In genomic region chr12:108365340-108365739, GRCm38 (mm10) we compare ENCODE assay signal across 8 mouse cellular contexts. TPM values are rescaled to one million over a fixed set of nuclear protein-coding genes. Genes with fewer than 3 reads are reported as not detected.
DNase-seq lines count a peak whose midpoint lies in the region; ATAC-seq and TF ChIP-seq lines count a peak whose summit lies in the region.

No protein-coding gene starts in this region.

- no peak overlapping the region for H3K4me3 ChIP-seq in left cerebral cortex, adult 2 months

- peak; percentile 29 for TF ChIP-seq CTCF in left cerebral cortex, adult 2 months (IDR thresholded peaks at IDR 0.05)

- H3K27ac ChIP-seq in left cerebral cortex, adult 2 months = no peak overlapping the region

- ATAC-seq in inflammation-experienced regulatory T-cells, adult 6 months = no peak

- intact Hi-C loops in left cerebral cortex, adult 2 months (cut with DNase I) = no loop called here
- intact Hi-C loops in left cerebral cortex, postnatal 25 days (cut with DNase I) = no loop called here

- no peak for DNase-seq in left cerebral cortex, adult 2 months (ENCODE audit: extremely low spot score in 1 of 2, low spot score in 2 of 2)
- no peak for DNase-seq in left cerebral cortex, postnatal 25 days (ENCODE audit: low spot score in 2 of 2)
- peak; percentile 56 for DNase-seq in embryo, embryonic 11 days
- peak; percentile 58 for DNase-seq in heart, adult 8-10 months (ENCODE audit: low spot score)
- peak; percentile 64 to 83 for DNase-seq in kidney, postnatal 25 days
- peak; percentile 64 for DNase-seq in testis, postnatal 14 days (ENCODE audit: low spot score)
- DNase-seq in frontal cortex, postnatal 25 days (ENCODE audit: low spot score in 2 of 2) = no peak

RNA-seq across cellular contexts. Expression of gene Eml1, which starts 5.4 kb away (rescaled TPM):
- total RNA-seq in left cerebral cortex, adult 2 months (2021) = 10 to 100 TPM; 65.7 to 68.2 TPM
- 10 to 100 TPM; 66.0 to 69.3 TPM for total RNA-seq in left cerebral cortex, postnatal 25 days (2021)
- total RNA-seq in heart, adult 8-10 months (2022) = 10 to 100 TPM; 65.1 to 92.0 (median 80.7) TPM
- polyA plus RNA-seq in inflammation-experienced regulatory T-cells, adult 6 months (2017; shearing (Covaris generic)) = not detected

RNA-seq across cellular contexts. Expression of gene Cyp46a1, which starts 31.2 kb away (rescaled TPM):
- 100 to 1,000 TPM; 270 to 290 TPM for total RNA-seq in left cerebral cortex, adult 2 months (2021)
- total RNA-seq in left cerebral cortex, postnatal 25 days (2021) = 100 to 1,000 TPM; 295 to 302 TPM
- total RNA-seq in heart, adult 8-10 months (2022) = under 1 TPM; 0.33 to 1.00 (median 0.66) TPM
- polyA plus RNA-seq in inflammation-experienced regulatory T-cells, adult 6 months (2017; shearing (Covaris generic)) = not detected

RNA-seq across cellular contexts. Expression of gene Hhipl1, which starts 59.3 kb away (rescaled TPM):
- total RNA-seq in left cerebral cortex, adult 2 months (2021) = 1 to 10 TPM; 7.1 to 7.4 TPM
- 1 to 10 TPM; 6.9 to 7.1 TPM for total RNA-seq in left cerebral cortex, postnatal 25 days (2021)
- total RNA-seq in heart, adult 8-10 months (2022) = 1 to 10 TPM; 1.2 to 2.0 (median 1.5) TPM
- not detected for polyA plus RNA-seq in inflammation-experienced regulatory T-cells, adult 6 months (2017; shearing (Covaris generic))

Comparison
In these comparisons a context has a peak if more than half of its experiments do, and no peak if none do; other contexts are left out.
1. DNase-seq: peak in embryo, embryonic 11 days (single experiment), heart, adult 8-10 months (single experiment), kidney, postnatal 25 days (2 of 2) and testis, postnatal 14 days (single experiment); none in left cerebral cortex, adult 2 months (0 of 2), left cerebral cortex, postnatal 25 days (0 of 2) and frontal cortex, postnatal 25 days (0 of 2).
2. RNA of gene Cyp46a1, which starts 31.2 kb away (total RNA-seq): 295 to 302 TPM in left cerebral cortex, postnatal 25 days and 270 to 290 TPM in left cerebral cortex, adult 2 months; 0.33 to 1.00 TPM in heart, adult 8-10 months; every median in the first group is over 100 times any median in the second.